8 mouse cellular contexts compared by ENCODE assay signal in the genomic region with DNA sequence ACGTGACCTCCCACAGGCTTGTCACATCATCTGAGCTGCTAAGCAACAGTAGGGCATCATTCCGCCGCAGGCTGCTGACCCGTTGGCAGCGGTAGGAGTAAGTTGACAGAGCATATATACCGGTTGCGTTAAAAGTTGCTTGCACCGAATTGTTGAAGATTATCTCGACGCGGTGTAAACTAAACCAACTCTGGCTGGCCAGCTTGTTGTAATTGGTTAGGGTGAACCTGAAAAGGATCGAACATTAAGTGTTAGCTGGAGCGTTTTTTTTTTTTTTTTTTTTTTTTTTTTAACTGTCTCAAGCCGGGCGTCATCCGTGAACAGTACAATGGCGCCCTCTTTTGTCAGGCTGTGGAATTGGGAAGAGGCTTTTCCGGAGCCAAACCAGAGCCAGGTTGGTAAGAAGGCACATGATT. TPM values are rescaled to one million over a fixed set of nuclear protein-coding genes. Genes with fewer than 3 reads are reported as not detected.
DNase-seq lines count a peak whose midpoint lies in the region; ATAC-seq and TF ChIP-seq lines count a peak whose summit lies in the region.

No protein-coding gene starts in this region.

- peak; percentile 62 for ATAC-seq in forebrain, embryonic 11.5 days (replicated peaks; ENCODE audit: low FRiP score)
- peak; percentile 71 for ATAC-seq in heart, postnatal 0 days (ENCODE audit: insufficient read depth, low read depth)
- peak; percentile 39 for ATAC-seq in liver, embryonic 16.5 days (ENCODE audit: low read depth)
- ATAC-seq in neural tube, embryonic 14.5 days (ENCODE audit: low read depth): peak; percentile 69

- H3K9me3 ChIP-seq in ES-Bruce4 (replicated peaks; ENCODE audit: control insufficient read depth, insufficient read depth, low read length, poor library complexity, severe bottlenecking): no peaks in the 10 kb centered on the region
- no peaks in the 10 kb centered on the region for H3K9me3 ChIP-seq in forebrain, embryonic 11.5 days (ENCODE audit: control insufficient read depth, low read length)
- H3K9me3 ChIP-seq in heart, postnatal 0 days (replicated peaks; ENCODE audit: control insufficient read depth, low read length): no peaks in the 10 kb centered on the region
- no peaks in the 10 kb centered on the region for H3K9me3 ChIP-seq in liver, embryonic 16.5 days (replicated peaks; ENCODE audit: control insufficient read depth, low read length)
- H3K9me3 ChIP-seq in neural tube, embryonic 14.5 days (ENCODE audit: control insufficient read depth, low read length): no peaks in the 10 kb centered on the region

- H3K4me1 ChIP-seq in ES-Bruce4 (ENCODE audit: control insufficient read depth, insufficient read depth, low read length): no peaks in the 10 kb centered on the region
- peaks cover 5% of the 10 kb centered on the region; the same call in 1 of the 2 replicates for H3K4me1 ChIP-seq in forebrain, embryonic 11.5 days (replicated peaks; ENCODE audit: control insufficient read depth, insufficient read depth, low read length)
- 0 out of 2 replicates have a peak, but pooled peaks cover 3% of the 10 kb centered on the region for H3K4me1 ChIP-seq in heart, postnatal 0 days (ENCODE audit: control insufficient read depth, insufficient read depth)
- peaks cover 6% of the 10 kb centered on the region for H3K4me1 ChIP-seq in liver, embryonic 16.5 days (ENCODE audit: control insufficient read depth, low read depth, low read length)
- no peaks in the 10 kb centered on the region for H3K4me1 ChIP-seq in neural tube, embryonic 14.5 days (ENCODE audit: control insufficient read depth, insufficient read depth, low read length)

- H3K27ac ChIP-seq in ES-Bruce4 (ENCODE audit: insufficient read depth, low read length): no peak overlapping the region
- H3K27ac ChIP-seq in forebrain, embryonic 11.5 days (ENCODE audit: low read depth, low read length): no peak overlapping the region
- H3K27ac ChIP-seq in heart, postnatal 0 days (ENCODE audit: low read depth): peak overlapping the region; percentile 58
- no peak overlapping the region for H3K27ac ChIP-seq in liver, embryonic 16.5 days (ENCODE audit: low read length)
- H3K27ac ChIP-seq in neural tube, embryonic 14.5 days (ENCODE audit: low read depth, low read length): no peak overlapping the region

- TF ChIP-seq CTCF in ES-Bruce4 (IDR thresholded peaks at IDR 0.05; ENCODE audit: low read depth, low read length): peak; percentile 50
- peak; percentile 74 for TF ChIP-seq CTCF in heart, postnatal 0 days (IDR thresholded peaks at IDR 0.05; ENCODE audit: low read depth)

- H3K4me2 ChIP-seq in forebrain, embryonic 11.5 days (ENCODE audit: low read depth, low read length, severe bottlenecking): peak overlapping the region; percentile 51
- H3K4me2 ChIP-seq in heart, postnatal 0 days (ENCODE audit: low read depth, low read length): peak overlapping the region; percentile 72
- H3K4me2 ChIP-seq in liver, embryonic 16.5 days (ENCODE audit: low read depth, low read length): peak overlapping the region; percentile 68
- H3K4me2 ChIP-seq in neural tube, embryonic 14.5 days (ENCODE audit: low read depth, low read length): peak overlapping the region; percentile 61

- no peak for TF ChIP-seq EP300 in ES-Bruce4 (IDR thresholded peaks at IDR 0.05; ENCODE audit: insufficient read depth, low read depth, low read length)
- no peak for TF ChIP-seq EP300 in heart, postnatal 0 days (IDR thresholded peaks at IDR 0.05; ENCODE audit: low read depth)

- H3K36me3 ChIP-seq in ES-Bruce4 (ENCODE audit: control insufficient read depth, insufficient read depth, low read length, poor library complexity, severe bottlenecking): no peaks in the 10 kb centered on the region
- H3K36me3 ChIP-seq in forebrain, embryonic 11.5 days (ENCODE audit: control insufficient read depth, insufficient read depth, low read length): no peaks in the 10 kb centered on the region
- no peaks in the 10 kb centered on the region for H3K36me3 ChIP-seq in heart, postnatal 0 days (replicated peaks; ENCODE audit: control insufficient read depth, insufficient read depth, low read length)
- H3K36me3 ChIP-seq in liver, embryonic 16.5 days (ENCODE audit: control insufficient read depth, insufficient read depth): no peaks in the 10 kb centered on the region
- H3K36me3 ChIP-seq in neural tube, embryonic 14.5 days (ENCODE audit: control insufficient read depth, insufficient read depth, low read length): no peaks in the 10 kb centered on the region

- WGBS in forebrain, embryonic 11.5 days: 1% methylated on average over 18 of the region's 18 CpGs
- under 1% methylated on average over 18 of the region's 18 CpGs for WGBS in heart, postnatal 0 days
- WGBS in liver, embryonic 16.5 days (ENCODE audit: insufficient replicate concordance): under 1% methylated on average over 18 of the region's 18 CpGs
- under 1% methylated on average over 18 of the region's 18 CpGs for WGBS in neural tube, embryonic 14.5 days

- peak; percentile 68 for DNase-seq in c-Kit-positive CD71-positive TER-119-positive erythroid progenitor cells, embryonic 14.5 days (ENCODE audit: low spot score)
- peak; percentile 86 for DNase-seq in forebrain, embryonic 11.5 days (ENCODE audit: low spot score)
- DNase-seq in heart, postnatal 0 days (ENCODE audit: low spot score): peak; percentile 55
- DNase-seq in kidney, postnatal 36 days: peak; percentile 59 to 82
- peak; percentile 51 for DNase-seq in testis, postnatal 14 days (ENCODE audit: low spot score)

- no peaks in the 10 kb centered on the region for H3K27me3 ChIP-seq in ES-Bruce4 (ENCODE audit: control insufficient read depth, insufficient read depth, low read length, poor library complexity, severe bottlenecking)
- no peaks in the 10 kb centered on the region for H3K27me3 ChIP-seq in forebrain, embryonic 11.5 days (ENCODE audit: control insufficient read depth, insufficient read depth, low read length)
- H3K27me3 ChIP-seq in heart, postnatal 0 days (ENCODE audit: control insufficient read depth, insufficient read depth, low read length): no peaks in the 10 kb centered on the region
- H3K27me3 ChIP-seq in liver, embryonic 16.5 days (ENCODE audit: control insufficient read depth, insufficient read depth, low read depth, low read length): no peaks in the 10 kb centered on the region
- H3K27me3 ChIP-seq in neural tube, embryonic 14.5 days (ENCODE audit: control insufficient read depth, insufficient read depth, low read length): no peaks in the 10 kb centered on the region

- H3K9ac ChIP-seq in ES-Bruce4 (ENCODE audit: low read depth, poor library complexity, severe bottlenecking): no peak overlapping the region
- H3K9ac ChIP-seq in forebrain, embryonic 11.5 days (ENCODE audit: low read length): peak overlapping the region; percentile 32
- H3K9ac ChIP-seq in heart, postnatal 0 days (replicated peaks; ENCODE audit: low read depth, low read length): no peak overlapping the region; the same call in 1 of the 2 replicates
- peak overlapping the region; percentile 19; the same call in 1 of the 2 replicates for H3K9ac ChIP-seq in liver, embryonic 16.5 days (ENCODE audit: low read depth, low read length)
- H3K9ac ChIP-seq in neural tube, embryonic 14.5 days (replicated peaks; ENCODE audit: low read depth, low read length): no peak overlapping the region

- TF ChIP-seq POLR2A in ES-Bruce4 (IDR thresholded peaks at IDR 0.05; ENCODE audit: insufficient read depth, low read length): no peak

- peak overlapping the region; percentile 8; the same call in 1 of the 2 replicates for H3K4me3 ChIP-seq in ES-Bruce4 (ENCODE audit: low read depth, low read length)
- peak overlapping the region; percentile 28 for H3K4me3 ChIP-seq in forebrain, embryonic 11.5 days (ENCODE audit: low read depth, low read length)
- H3K4me3 ChIP-seq in heart, postnatal 0 days (ENCODE audit: low read depth, low read length): peak overlapping the region; percentile 50
- peak overlapping the region; percentile 54 for H3K4me3 ChIP-seq in liver, embryonic 16.5 days (ENCODE audit: low read depth, low read length)
- H3K4me3 ChIP-seq in neural tube, embryonic 14.5 days (ENCODE audit: low read depth, low read length): peak overlapping the region; percentile 30

RNA-seq across cellular contexts. Expression of a gene that starts 18.6 kb away (rescaled TPM):
- polyA plus RNA-seq in ES-Bruce4 (2011; ENCODE audit: insufficient read depth, insufficient read length, low read depth, missing spikeins): not detected in 2 replicates
- 0.45 and 1.3 TPM in 2 replicates for polyA plus RNA-seq in forebrain, embryonic 11.5 days (2014; fragmentation: Nextera tagmentation; extraction: Ambion mirVana)
- total RNA-seq in heart, postnatal 0 days (2014; rRNA removed; ENCODE audit: low replicate concordance): 0.38 TPM in 1 of 2 replicates, not detected in the other
- polyA plus RNA-seq in heart, postnatal 0 days (2015; fragmentation: Nextera tagmentation; extraction: Ambion mirVana): 0.69 and 0.98 TPM in 2 replicates
- polyA plus RNA-seq in liver, embryonic 16.5 days (2015; fragmentation: Nextera tagmentation; extraction: Ambion mirVana): 0.13 and 0.14 TPM in 2 replicates
- polyA plus RNA-seq in neural tube, embryonic 14.5 days (2014; fragmentation: Nextera tagmentation; extraction: Ambion mirVana): 0.47 and 0.49 TPM in 2 replicates

RNA-seq across cellular contexts. Expression of a gene that starts 36.2 kb away (rescaled TPM):
- 273 and 488 TPM in 2 replicates for polyA plus RNA-seq in ES-Bruce4 (2011; ENCODE audit: insufficient read depth, insufficient read length, low read depth, missing spikeins)
- polyA plus RNA-seq in forebrain, embryonic 11.5 days (2014; fragmentation: Nextera tagmentation; extraction: Ambion mirVana): 184 and 225 TPM in 2 replicates
- 147 and 168 TPM in 2 replicates for total RNA-seq in heart, postnatal 0 days (2014; rRNA removed; ENCODE audit: low replicate concordance)
- polyA plus RNA-seq in heart, postnatal 0 days (2015; fragmentation: Nextera tagmentation; extraction: Ambion mirVana): 124 and 128 TPM in 2 replicates
- 84.9 and 126 TPM in 2 replicates for polyA plus RNA-seq in liver, embryonic 16.5 days (2015; fragmentation: Nextera tagmentation; extraction: Ambion mirVana)
- 132 and 134 TPM in 2 replicates for polyA plus RNA-seq in neural tube, embryonic 14.5 days (2014; fragmentation: Nextera tagmentation; extraction: Ambion mirVana)

Comparison
In these comparisons a context has a peak if more than half of its experiments do, and no peak if none do; other contexts are left out.
1. H3K9ac ChIP-seq: peak in forebrain, embryonic 11.5 days (single experiment) and liver, embryonic 16.5 days (single experiment); none in ES-Bruce4 (single experiment), heart, postnatal 0 days (single experiment) and neural tube, embryonic 14.5 days (single experiment).
2. Peak in every context shown above with its lines, with median percentiles within 50 percentile points of each other: H3K4me3 ChIP-seq, DNase-seq, ATAC-seq and H3K4me2 ChIP-seq.